Mouse (Mus musculus): ENCODE measurements at regions not wholly inside any gene's neighbourhood (a gene's known extent, or its start where the extent isn't known, plus 50 kb on each side); places are given as distances from the start of the nearest gene placed in this dataset.

GRCm38 (mm10) chr14:120102010-120102748 lies 59.9 kb upstream of the Oxgr1 start:
- Histone ChIP-seq H3K9ac (replicated peaks) (no peak overlapping the region), H3K4me3 (ENCODE audit: low read depth, low read length) (no peak overlapping the region), H3K36me3 (replicated peaks; ENCODE audit: insufficient read depth, low read length) (no peaks in the 10 kb centered on the region), H3K4me2 (ENCODE audit: low read depth, low read length) (no peak overlapping the region), H3K27ac (ENCODE audit: low read depth) (no peak overlapping the region), H3K4me1 (ENCODE audit: insufficient read depth) (no peaks in the 10 kb centered on the region), H3K27me3 (ENCODE audit: insufficient read depth, low read length) (no peaks in the 10 kb centered on the region), H3K9me3 (ENCODE audit: low read length) (no peaks in the 10 kb centered on the region; the same call in 1 of the 2 replicates)
- WGBS (ENCODE audit: insufficient replicate concordance), result 79% methylated on average over 7 of the region's 7 CpGs
- ATAC-seq (no peak), DNase-seq (no peak)
- TF ChIP-seq EP300 (IDR thresholded peaks at IDR 0.05; ENCODE audit: low read depth), result no peak
- no peak for TF ChIP-seq CTCF (IDR thresholded peaks at IDR 0.05; ENCODE audit: low read depth)

DNA sequence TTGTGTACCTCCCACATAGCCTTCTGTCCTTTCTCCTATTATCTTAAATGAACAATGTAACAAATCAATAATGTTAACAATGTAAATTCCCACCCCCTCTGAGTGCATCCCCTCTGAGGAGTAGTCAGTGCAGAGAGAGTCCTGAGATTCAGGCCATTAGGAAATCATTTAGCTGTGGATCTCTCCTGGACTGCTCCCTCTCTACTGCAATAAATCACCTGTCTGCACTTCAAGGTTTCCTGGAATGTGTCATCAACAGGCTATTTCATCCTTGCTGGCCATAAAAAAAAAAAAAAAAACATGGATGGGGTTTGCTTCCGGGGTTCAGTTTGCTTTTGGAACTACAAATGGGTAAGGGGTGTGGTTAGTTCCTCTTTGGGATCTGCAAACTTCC lies 60.5 kb upstream of the Oxgr1 start:
- WGBS (ENCODE audit: insufficient replicate concordance), result 48% methylated on average over 1 of the region's 1 CpGs
- Histone ChIP-seq H3K4me1 (ENCODE audit: insufficient read depth) (no peaks in the 10 kb centered on the region), H3K4me3 (ENCODE audit: low read depth, low read length) (no peak overlapping the region), H3K36me3 (replicated peaks; ENCODE audit: insufficient read depth, low read length) (no peaks in the 10 kb centered on the region), H3K9me3 (ENCODE audit: low read length) (no peaks in the 10 kb centered on the region; the same call in 1 of the 2 replicates), H3K27ac (ENCODE audit: low read depth) (no peak overlapping the region), H3K27me3 (ENCODE audit: insufficient read depth, low read length) (no peaks in the 10 kb centered on the region), H3K9ac (replicated peaks) (no peak overlapping the region), H3K4me2 (ENCODE audit: low read depth, low read length) (no peak overlapping the region)
- no peak for ATAC-seq
- TF ChIP-seq EP300 (IDR thresholded peaks at IDR 0.05; ENCODE audit: low read depth) (no peak), CTCF (IDR thresholded peaks at IDR 0.05; ENCODE audit: low read depth) (no peak)
- DNase-seq, result no peak

DNA sequence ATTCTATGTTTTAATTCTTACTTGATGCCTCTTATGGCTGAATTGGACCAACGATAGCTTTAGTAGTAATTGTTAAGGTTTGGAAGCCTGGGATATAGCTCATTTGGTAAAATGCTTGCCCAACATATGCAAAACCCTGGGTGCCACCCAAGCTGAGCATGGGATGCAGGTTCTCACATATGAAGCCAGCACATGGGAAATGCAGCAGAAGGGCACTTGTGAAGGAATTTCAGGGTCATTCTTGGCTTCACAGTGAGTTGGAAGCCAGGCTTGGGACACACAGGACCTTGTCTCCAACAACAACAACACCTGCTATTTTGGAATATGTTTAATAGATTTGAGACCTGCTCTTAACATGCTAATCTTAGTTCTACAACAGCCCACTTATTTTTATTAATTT lies 67.6 kb upstream of the Oxgr1 start:
- Histone ChIP-seq H3K4me2 (ENCODE audit: low read depth, low read length) (no peak overlapping the region), H3K36me3 (replicated peaks; ENCODE audit: insufficient read depth, low read length) (no peaks in the 10 kb centered on the region), H3K27me3 (ENCODE audit: insufficient read depth, low read length) (no peaks in the 10 kb centered on the region), H3K4me3 (ENCODE audit: low read depth, low read length) (no peak overlapping the region), H3K9me3 (ENCODE audit: low read length) (no peaks in the 10 kb centered on the region; the same call in 1 of the 2 replicates), H3K9ac (replicated peaks) (no peak overlapping the region), H3K4me1 (ENCODE audit: insufficient read depth) (no peaks in the 10 kb centered on the region), H3K27ac (ENCODE audit: low read depth) (no peak overlapping the region)
- no peak for DNase-seq
- ATAC-seq, result no peak
- 90% methylated on average over 1 of the region's 1 CpGs for WGBS (ENCODE audit: insufficient replicate concordance)
- TF ChIP-seq EP300 (IDR thresholded peaks at IDR 0.05; ENCODE audit: low read depth), result no peak
- TF ChIP-seq CTCF (IDR thresholded peaks at IDR 0.05; ENCODE audit: low read depth), result no peak

GRCm38 (mm10) chr14:120113316-120113715 lies 71.1 kb upstream of the Oxgr1 start:
- TF ChIP-seq CTCF (IDR thresholded peaks at IDR 0.05; ENCODE audit: low read depth) (no peak), EP300 (IDR thresholded peaks at IDR 0.05; ENCODE audit: low read depth) (no peak)
- Histone ChIP-seq H3K9me3 (ENCODE audit: low read length) (no peaks in the 10 kb centered on the region), H3K4me2 (ENCODE audit: low read depth, low read length) (no peak overlapping the region), H3K4me1 (ENCODE audit: insufficient read depth) (no peaks in the 10 kb centered on the region), H3K27me3 (ENCODE audit: insufficient read depth, low read length) (no peaks in the 10 kb centered on the region), H3K4me3 (ENCODE audit: low read depth, low read length) (no peak overlapping the region), H3K36me3 (replicated peaks; ENCODE audit: insufficient read depth, low read length) (no peaks in the 10 kb centered on the region), H3K9ac (replicated peaks) (no peak overlapping the region), H3K27ac (ENCODE audit: low read depth) (no peak overlapping the region)
- no peak for ATAC-seq
- DNase-seq, result no peak
- 79% methylated on average over 4 of the region's 4 CpGs for WGBS (ENCODE audit: insufficient replicate concordance)

GRCm38 (mm10) chr14:120118582-120118981 lies 76.3 kb upstream of the Oxgr1 start:
- no peak for ATAC-seq
- Histone ChIP-seq H3K27ac (ENCODE audit: low read depth) (no peak overlapping the region), H3K9me3 (ENCODE audit: low read length) (no peaks in the 10 kb centered on the region), H3K4me1 (ENCODE audit: insufficient read depth) (no peaks in the 10 kb centered on the region), H3K4me2 (ENCODE audit: low read depth, low read length) (no peak overlapping the region), H3K36me3 (replicated peaks; ENCODE audit: insufficient read depth, low read length) (no peaks in the 10 kb centered on the region), H3K27me3 (ENCODE audit: insufficient read depth, low read length) (no peaks in the 10 kb centered on the region), H3K4me3 (ENCODE audit: low read depth, low read length) (no peak overlapping the region), H3K9ac (replicated peaks) (no peak overlapping the region)
- no peak for DNase-seq
- WGBS (ENCODE audit: insufficient replicate concordance), result 80% methylated on average over 7 of the region's 7 CpGs
- TF ChIP-seq EP300 (IDR thresholded peaks at IDR 0.05; ENCODE audit: low read depth) (no peak), CTCF (IDR thresholded peaks at IDR 0.05; ENCODE audit: low read depth) (no peak)

DNA sequence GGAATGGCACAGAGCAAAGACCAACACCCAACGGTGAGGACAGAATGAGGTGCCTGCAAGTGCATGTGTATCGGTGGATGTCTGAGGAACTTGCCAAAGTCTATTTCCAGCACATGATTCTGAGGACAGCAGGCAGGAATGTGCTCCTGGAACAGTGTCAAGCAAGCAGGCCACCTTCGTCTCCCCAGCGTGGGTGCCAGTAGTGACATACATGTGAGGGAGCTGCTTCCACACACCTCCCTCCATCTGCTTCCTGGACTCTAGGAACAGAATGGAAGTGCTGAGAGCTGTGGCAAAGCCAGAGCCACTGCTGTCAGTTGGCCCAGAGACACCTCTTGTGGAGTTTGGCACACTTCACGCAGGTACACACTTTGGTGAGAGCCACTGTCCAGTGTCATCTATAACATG lies 76.9 kb upstream of the Oxgr1 start:
- no peaks in the 10 kb centered on the region for H3K27me3 ChIP-seq (ENCODE audit: insufficient read depth, low read length)
- H3K36me3 ChIP-seq (replicated peaks; ENCODE audit: insufficient read depth, low read length), result no peaks in the 10 kb centered on the region
- no peak overlapping the region for H3K4me3 ChIP-seq (ENCODE audit: low read depth, low read length)
- ATAC-seq (no peak), DNase-seq (no peak)
- H3K27ac ChIP-seq (ENCODE audit: low read depth), result no peak overlapping the region
- H3K9ac ChIP-seq (replicated peaks), result no peak overlapping the region
- TF ChIP-seq EP300 (IDR thresholded peaks at IDR 0.05; ENCODE audit: low read depth) (no peak), CTCF (IDR thresholded peaks at IDR 0.05; ENCODE audit: low read depth) (no peak)
- no peaks in the 10 kb centered on the region for H3K9me3 ChIP-seq (ENCODE audit: low read length)
- no peaks in the 10 kb centered on the region for H3K4me1 ChIP-seq (ENCODE audit: insufficient read depth)
- WGBS (ENCODE audit: insufficient replicate concordance), result 77% methylated on average over 5 of the region's 5 CpGs
- H3K4me2 ChIP-seq (ENCODE audit: low read depth, low read length), result no peak overlapping the region
